Mouse (Mus musculus) heart, adult 2 months (tissue): ENCODE measurements at regions not wholly inside any gene's neighbourhood (a gene's known extent, or its start where the extent isn't known, plus 50 kb on each side); places are given as distances from the start of the nearest gene placed in this dataset.
A peak's percentile ranks its signal among the peaks of the same experiment; 100 is the strongest.

ENCODE experiments used
- DNase-seq, 2 experiments: peaks; one replicate each; pipeline ENCODE4 v3.0.0; 2021
- H3K27ac ChIP-seq: fragments of 200-600 bp; 2 replicates; pipeline ENCODE4 v1.8.1; 2022
- H3K27me3 ChIP-seq: fragments of 200-500 bp; 2 replicates; pipeline ENCODE4 v1.6.1; 2012; ENCODE audit warnings: mild to moderate bottlenecking, low read length, inconsistent platforms, mixed read lengths; ENCODE audit not compliant: control insufficient read depth, insufficient read depth
- H3K36me3 ChIP-seq: fragments of 200-500 bp; 2 replicates; pipeline ENCODE4 v1.6.1; 2012; ENCODE audit warnings: low read length, inconsistent platforms; ENCODE audit not compliant: control insufficient read depth, insufficient read depth
- H3K4me1 ChIP-seq: fragments of 200-500 bp; 2 replicates; pipeline ENCODE4 v1.6.1; 2011; ENCODE audit warnings: low read length; ENCODE audit not compliant: control insufficient read depth, insufficient read depth
- H3K4me3 ChIP-seq: fragments of 200-600 bp; 2 replicates; pipeline ENCODE4 v1.8.1; 2022
- H3K79me2 ChIP-seq: fragments of 200-500 bp; replicated peaks from 2 replicates; pipeline ENCODE4 v1.6.1; 2012; ENCODE audit warnings: mild to moderate bottlenecking, inconsistent platforms, low read length, moderate library complexity, mixed read lengths; ENCODE audit not compliant: control insufficient read depth, insufficient read depth
- H3K9ac ChIP-seq: fragments of 200-500 bp; 2 replicates; pipeline ENCODE4 v1.6.1; 2012; ENCODE audit warnings: low read depth, mild to moderate bottlenecking, control low read depth, inconsistent platforms, low read length, mixed read lengths
- CTCF ChIP-seq: fragments of 200-600 bp; IDR thresholded peaks from 2 replicates; pipeline ENCODE4 v1.8.1; 2022; ENCODE audit warnings: antibody characterized with exemption, mild to moderate bottlenecking, moderate library complexity
- EP300 ChIP-seq: fragments of 200-500 bp; IDR thresholded peaks from 2 replicates; pipeline ENCODE4 v1.6.1; 2011; ENCODE audit warnings: low read depth, low read length, control low read depth; ENCODE audit not compliant: insufficient read depth
- POLR2A ChIP-seq: fragments of 200-500 bp; IDR thresholded peaks from 2 replicates; pipeline ENCODE4 v1.6.1; 2011; ENCODE audit warnings: mild to moderate bottlenecking, low read depth, low read length, control low read depth; ENCODE audit not compliant: insufficient read depth
- WGBS: fragments of 180-500 bp; shearing (Covaris S2); methylation state at CpG from one replicate; pipeline ENCODE4 v1.1.7; 2018; 5-methylcytosine and 5-hydroxymethylcytosine counted together
- intact Hi-C: fragments of 180-260 bp; cut with DNase I; formaldehyde crosslinking; loops from one replicate; pipeline ENCODE4 v1.15.1; 2025

GRCm38 (mm10) chr11:30372924-30373323, 98.7 kb downstream of the 4930505A04Rik start:
- intact Hi-C loops = loop anchor here (5.0 kb wide), 1 partner anchor 99 kb away; the partner anchor contains the start of gene 4930505A04Rik
- peaks cover 2% of the 10 kb centered on the region for H3K4me1 ChIP-seq
- H3K79me2 ChIP-seq = no peaks in the 10 kb centered on the region
- no peak overlapping the region for H3K9ac ChIP-seq
- H3K36me3 ChIP-seq = peaks cover 7% of the 10 kb centered on the region; the same call in 1 of the 2 replicates
- no peaks in the 10 kb centered on the region for H3K27me3 ChIP-seq
- no peak for TF ChIP-seq CTCF
- no peak for TF ChIP-seq EP300
- no peak for TF ChIP-seq POLR2A
- DNase-seq = no peak
- no peak overlapping the region for H3K4me3 ChIP-seq
- no peak overlapping the region for H3K27ac ChIP-seq

- peaks cover 14% of the 10 kb centered on the region for H3K36me3 ChIP-seq
- H3K4me3 ChIP-seq = no peak overlapping the region
- DNase-seq = no peak
- H3K27me3 ChIP-seq = no peaks in the 10 kb centered on the region
- no peak overlapping the region for H3K9ac ChIP-seq
- TF ChIP-seq EP300 (no peak), POLR2A (no peak)
- H3K27ac ChIP-seq = no peak overlapping the region
- H3K79me2 ChIP-seq = no peaks in the 10 kb centered on the region
- WGBS = 76% methylated on average over 1 of the region's 1 CpGs
- H3K4me1 ChIP-seq = peaks cover 5% of the 10 kb centered on the region
- intact Hi-C loops = loop anchor here (5.0 kb wide), 1 partner anchor 100 kb away; the partner anchor contains the start of gene 4930505A04Rik
Measured at GRCm38 (mm10) chr11:30371963-30372362, 99.7 kb downstream of the 4930505A04Rik start.

DNA sequence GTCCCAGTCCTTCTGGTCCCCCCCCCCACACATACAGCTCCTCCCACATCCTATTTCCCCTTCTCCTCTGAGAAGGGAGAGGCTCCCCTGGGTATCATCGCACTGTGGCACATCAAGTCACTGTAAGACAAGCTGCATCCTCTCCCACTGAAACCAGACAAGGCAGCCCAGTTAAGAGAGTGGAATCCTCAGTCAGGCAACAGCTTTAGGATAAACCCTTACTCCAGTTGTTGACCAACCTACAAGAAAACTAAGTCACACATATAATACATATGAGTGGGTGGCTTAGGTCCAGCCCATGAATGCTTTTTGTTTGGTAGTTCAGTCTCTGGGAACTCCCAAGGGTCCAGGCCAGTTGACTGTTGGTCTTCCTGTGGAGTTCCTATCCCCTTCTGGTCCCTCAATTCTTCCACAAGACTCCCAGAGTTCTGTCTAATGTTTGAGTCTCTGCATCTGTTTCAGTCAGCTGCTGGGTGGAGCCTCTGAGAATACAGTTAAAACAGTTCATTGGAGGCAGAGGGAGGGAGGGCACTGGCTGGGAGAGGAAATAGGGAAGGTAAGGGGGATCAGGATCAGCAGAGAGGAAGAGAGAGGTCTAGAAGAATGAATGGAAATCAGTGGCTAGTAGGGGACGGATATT, 101.7 kb upstream of the Sptbn1 start:
- peak; percentile 35 to 48 for DNase-seq
- Histone ChIP-seq H3K9ac (no peak overlapping the region), H3K4me1 (peaks cover 7% of the 10 kb centered on the region), H3K36me3 (peaks cover 19% of the 10 kb centered on the region), H3K27me3 (no peaks in the 10 kb centered on the region), H3K4me3 (no peak overlapping the region), H3K27ac (peak overlapping the region; percentile 71), H3K79me2 (no peaks in the 10 kb centered on the region)
- TF ChIP-seq EP300 (peak; percentile 93), CTCF (no peak), POLR2A (peak; percentile 64; the same call in 1 of the 2 replicates)
- intact Hi-C loops = loop anchor here (1.0 to 5.0 kb wide), 3 partner anchors 36 to 288 kb away; partner anchors contain the start of gene 4930505A04Rik
- WGBS = 38% methylated on average over 2 of the region's 2 CpGs

DNA sequence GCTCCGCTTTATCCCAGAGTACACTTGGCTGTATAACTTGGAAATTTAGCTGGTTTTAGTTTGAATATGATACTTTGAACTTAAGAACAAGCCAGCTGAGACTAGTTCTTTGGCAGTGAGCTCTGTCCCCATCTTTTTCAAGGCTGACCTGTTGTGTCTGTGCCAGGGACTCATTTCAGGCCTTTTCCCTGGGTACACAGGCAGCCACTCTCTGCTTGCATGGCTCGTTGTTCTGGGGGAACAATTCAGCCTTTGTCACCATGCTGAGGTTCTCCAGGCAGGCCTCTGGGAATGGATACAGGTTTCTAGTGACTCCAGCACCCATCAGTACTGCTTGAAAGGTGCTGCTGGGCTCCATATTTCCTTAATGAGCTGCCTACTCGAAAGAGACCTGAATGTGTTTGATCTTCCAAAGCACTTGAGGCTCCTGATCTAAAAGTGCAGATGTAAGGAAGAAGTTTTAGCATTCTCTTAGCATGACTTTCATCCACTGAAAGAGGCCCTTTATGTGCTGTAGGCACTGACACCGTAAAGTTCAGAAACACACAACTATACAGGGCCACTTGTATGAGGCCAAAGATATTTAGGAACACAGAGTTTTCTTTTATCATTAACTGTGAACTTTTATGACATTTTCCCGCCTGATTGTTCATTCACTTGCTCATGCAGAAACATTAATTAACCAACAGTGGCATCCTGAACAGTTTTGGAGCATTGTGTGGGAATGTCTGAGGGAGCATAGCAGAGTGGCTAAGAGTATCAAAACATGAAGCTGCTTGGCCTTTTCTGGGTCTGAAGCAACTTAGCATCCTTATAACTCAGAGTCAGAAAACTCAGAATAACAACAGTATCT, 99.6 kb upstream of the Sptbn1 start:
- Histone ChIP-seq H3K4me3 (no peak overlapping the region), H3K27ac (peak overlapping the region; percentile 71)

DNA sequence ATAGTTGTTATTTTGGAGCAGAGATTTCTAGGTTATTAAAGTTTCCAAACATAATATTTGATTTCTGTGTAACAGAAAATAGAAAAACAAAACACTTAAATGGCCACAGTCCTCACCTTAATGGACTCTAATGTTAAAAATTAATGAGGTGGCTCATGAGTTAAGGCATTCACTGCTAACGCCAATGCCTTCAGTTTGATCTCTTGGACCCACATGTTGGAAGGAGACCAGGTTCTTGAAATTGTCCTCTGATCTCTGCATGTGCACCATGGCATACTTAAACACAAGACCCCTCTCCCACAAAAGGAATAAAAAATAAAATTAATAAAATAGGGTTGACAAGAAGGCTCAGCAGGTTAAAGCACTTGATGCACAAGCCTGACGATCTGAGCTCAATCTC, 98.5 kb upstream of the Sptbn1 start:
- TF ChIP-seq CTCF = no peak
- TF ChIP-seq EP300 = no peak
- TF ChIP-seq POLR2A = no peak
- intact Hi-C loops = loop anchor here (5.0 kb wide), 1 partner anchor 291 kb away; no protein-coding TSS in a partner anchor
- H3K4me1 ChIP-seq = peaks cover 15% of the 10 kb centered on the region
- H3K36me3 ChIP-seq = peaks cover 21% of the 10 kb centered on the region
- peak overlapping the region; percentile 72 for H3K27ac ChIP-seq
- no peak overlapping the region for H3K9ac ChIP-seq
- H3K27me3 ChIP-seq = no peaks in the 10 kb centered on the region
- no peak for DNase-seq
- 83% methylated on average over 2 of the region's 2 CpGs for WGBS
- H3K79me2 ChIP-seq = peaks cover 2% of the 10 kb centered on the region
- H3K4me3 ChIP-seq = no peak overlapping the region

More for the DNA sequence above, 99.6 kb upstream of the Sptbn1 start:
- Histone ChIP-seq H3K9ac (no peak overlapping the region), H3K4me1 (peaks cover 15% of the 10 kb centered on the region), H3K36me3 (peaks cover 21% of the 10 kb centered on the region), H3K27me3 (no peaks in the 10 kb centered on the region), H3K79me2 (peaks cover 2% of the 10 kb centered on the region)
- WGBS = 66% methylated on average over 5 of the region's 5 CpGs
- TF ChIP-seq CTCF = no peak
- no peak for TF ChIP-seq EP300
- TF ChIP-seq POLR2A = no peak
- intact Hi-C loops = loop anchor here (5.0 kb wide), 1 partner anchor 290 kb away; no protein-coding TSS in a partner anchor
- DNase-seq = peak in 1 of 2 experiments; percentile 8

DNA sequence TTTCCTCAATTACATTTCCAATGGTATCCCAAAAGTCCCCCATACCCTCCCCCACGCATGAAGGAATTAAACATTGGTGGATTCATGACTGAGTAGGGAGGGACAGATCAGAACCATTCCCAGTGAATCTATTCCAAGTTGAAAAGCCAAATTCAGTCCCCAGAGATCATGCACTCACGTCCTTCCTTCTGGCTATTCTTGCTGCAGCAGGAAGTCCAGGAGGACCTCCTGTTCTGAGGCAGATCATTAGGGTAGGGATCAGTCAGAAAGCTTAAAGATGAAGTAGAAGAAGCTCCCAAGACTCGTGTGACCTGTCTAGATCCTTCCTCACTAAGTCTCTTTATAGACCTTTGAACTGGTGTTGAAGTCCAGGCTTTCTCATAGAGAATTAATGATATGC, 97.0 kb upstream of the Sptbn1 start:
- Histone ChIP-seq H3K27me3 (no peaks in the 10 kb centered on the region), H3K36me3 (peaks cover 21% of the 10 kb centered on the region), H3K4me1 (peaks cover 13% of the 10 kb centered on the region), H3K79me2 (peaks cover 2% of the 10 kb centered on the region), H3K4me3 (no peak overlapping the region), H3K9ac (no peak overlapping the region), H3K27ac (peak overlapping the region; percentile 72)
- peak; percentile 97 for TF ChIP-seq EP300
- TF ChIP-seq CTCF = no peak
- peak; percentile 58 for TF ChIP-seq POLR2A
- intact Hi-C loops = loop anchor here (1.0 to 5.0 kb wide), 6 partner anchors 38 to 292 kb away; partner anchors contain the start of gene Sptbn1
- peak; percentile 38 to 62 for DNase-seq
- WGBS = 28% methylated on average over 3 of the region's 3 CpGs
